Mouse (Mus musculus): ENCODE data around the gene Retnla.
"Not testable (repeated sequence)": the region's sequence is repeated elsewhere in the genome, so short reads cannot be mapped to it uniquely, and the experiment has no call there.

Retnla gene

GRCm38 (mm10) chr16:48842266-48842665 lies at the start of gene Retnla:
Gene Retnla (plus strand): TSS chr16:48842551.
- no peak for DNase-seq

- no peak for DNase-seq
Measured at GRCm38 (mm10) chr16:48798285-48798684, 44.1 kb upstream of the Retnla start.

- DNase-seq, result no peak
Measured at GRCm38 (mm10) chr16:48799470-48799869, 42.9 kb upstream of the Retnla start.

DNA sequence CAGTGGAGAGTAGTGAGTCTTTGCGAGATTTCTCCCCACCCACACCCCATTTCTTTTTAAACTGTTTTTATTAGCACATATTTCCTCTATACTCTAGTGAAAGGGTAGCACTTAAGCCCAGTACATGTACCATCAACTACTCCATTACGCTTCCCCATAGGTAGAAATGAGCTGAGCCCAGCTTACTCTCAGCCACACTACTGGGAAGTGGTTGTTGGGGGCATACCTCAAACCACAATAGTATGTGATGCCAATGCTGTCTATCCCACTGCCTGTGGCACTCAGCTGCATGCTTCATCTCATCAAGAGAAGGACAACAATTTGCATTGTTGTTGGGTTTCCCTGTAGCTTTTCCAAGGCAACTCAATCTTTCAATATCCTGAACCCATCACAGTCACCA lies 41.4 kb upstream of the Retnla start:
- DNase-seq, result no peak

DNA sequence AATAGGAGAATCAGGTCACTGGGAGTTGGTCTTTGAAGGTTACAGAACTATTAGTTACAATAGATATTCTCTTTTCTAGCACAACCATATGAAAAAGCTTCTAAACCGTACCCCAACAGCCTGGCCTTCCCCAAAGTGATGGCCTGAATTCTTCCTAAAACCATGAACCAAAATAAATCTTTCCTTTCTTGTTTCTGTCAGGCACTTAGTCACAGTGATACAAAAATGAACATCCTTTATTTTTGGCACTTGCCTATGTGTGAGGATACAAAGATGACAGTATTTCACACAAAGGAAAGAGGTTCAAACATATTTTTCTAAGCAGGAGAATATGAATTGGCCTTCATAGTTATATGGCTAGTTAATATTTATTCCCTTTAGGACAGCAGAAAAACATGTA lies 36.9 kb upstream of the Retnla start:
- no peak for DNase-seq

DNA sequence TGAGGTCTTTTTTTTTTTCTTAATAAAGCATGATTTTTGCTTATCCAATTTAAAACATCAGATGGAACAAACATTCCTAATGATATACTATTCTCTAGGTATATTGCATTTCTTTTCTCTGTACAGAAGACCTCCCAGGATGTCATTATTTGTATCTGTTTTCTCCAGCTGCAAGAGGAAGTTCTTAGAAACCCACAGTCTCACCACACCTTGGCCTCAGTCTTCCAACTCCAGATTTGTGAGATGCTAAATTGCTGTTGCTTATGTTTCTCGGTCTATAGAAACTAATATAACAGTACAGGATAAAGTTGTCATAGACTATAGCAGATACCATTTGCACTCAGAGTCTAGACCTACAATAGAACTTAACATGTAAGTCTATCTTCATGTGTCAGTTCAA lies 35.8 kb upstream of the Retnla start:
- no peak for DNase-seq

DNA sequence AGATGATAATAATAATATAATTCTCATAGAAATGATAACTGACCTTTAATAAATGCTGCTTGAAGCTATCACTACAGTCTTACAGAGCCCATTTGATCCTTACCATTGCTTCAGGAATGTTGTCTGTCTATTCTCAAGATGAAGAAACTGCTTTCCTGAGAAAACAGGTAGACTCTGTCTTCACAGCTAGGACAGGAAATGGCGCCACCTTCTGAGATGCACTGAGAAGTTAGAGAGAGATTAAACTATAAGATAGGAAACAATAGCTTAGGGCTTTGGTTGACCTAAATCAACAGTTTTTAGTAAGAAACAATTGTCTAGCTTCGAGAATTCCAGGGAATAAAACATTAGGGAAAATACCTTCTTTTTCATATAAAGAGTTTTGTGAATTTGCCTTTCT lies 33.0 kb upstream of the Retnla start:
- no peak for DNase-seq

GRCm38 (mm10) chr16:48811881-48812436 lies 30.4 kb upstream of the Retnla start:
- no peak for DNase-seq

- no peak for DNase-seq
Measured at GRCm38 (mm10) chr16:48816695-48817094, 25.7 kb upstream of the Retnla start, which contains the start of gene Retnlb. Gene Retnlb (plus strand): TSS chr16:48816856.

DNA sequence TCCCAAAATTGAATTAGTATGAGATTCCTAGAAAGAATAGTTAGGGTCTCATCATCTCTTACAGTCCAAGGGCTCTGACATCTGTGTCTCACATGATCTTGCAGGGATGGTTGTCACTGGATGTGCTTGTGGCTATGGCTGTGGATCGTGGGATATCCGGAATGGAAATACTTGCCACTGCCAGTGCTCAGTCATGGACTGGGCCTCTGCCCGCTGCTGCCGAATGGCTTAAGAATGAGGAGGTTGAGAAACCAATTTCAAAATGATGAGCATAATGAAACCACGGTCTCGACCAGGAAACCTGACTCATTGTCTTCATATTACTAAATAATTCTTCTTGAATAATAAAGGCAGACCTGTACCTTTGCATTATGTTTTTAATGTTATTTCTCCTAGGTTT lies 23.8 kb upstream of the Retnla start:
- DNase-seq, result no peak

- no peak for DNase-seq
Measured at GRCm38 (mm10) chr16:48826474-48826873, 15.9 kb upstream of the Retnla start.

GRCm38 (mm10) chr16:48827625-48828024 lies 14.7 kb upstream of the Retnla start:
- DNase-seq, result no peak

GRCm38 (mm10) chr16:48829060-48829459 lies 13.3 kb upstream of the Retnla start:
- DNase-seq, result no peak

GRCm38 (mm10) chr16:48832055-48832454 lies 10.3 kb upstream of the Retnla start:
- no peak for DNase-seq

DNA sequence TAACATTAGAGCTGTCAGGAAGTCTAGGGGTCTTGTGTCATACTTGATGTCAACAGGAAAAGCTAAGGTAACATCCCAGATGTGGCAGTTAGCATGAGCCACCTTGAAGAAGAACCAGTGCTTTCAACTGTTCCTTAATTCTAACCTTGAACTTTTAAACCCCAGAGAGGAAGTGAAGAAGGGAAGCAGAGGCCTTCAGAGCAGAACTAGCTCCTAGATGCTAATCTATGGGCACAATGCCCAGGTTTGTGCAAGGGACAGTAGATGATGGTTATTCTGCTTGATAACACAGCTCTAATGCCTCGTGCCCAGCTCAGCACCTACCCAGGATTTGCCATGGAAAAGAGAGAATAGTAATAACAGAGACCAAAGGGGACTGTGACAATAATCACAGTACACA lies 8.7 kb upstream of the Retnla start:
- DNase-seq, result not testable (repeated sequence)

GRCm38 (mm10) chr16:48843671-48844386 lies 1.5 kb downstream of the Retnla start:
- DNase-seq, result no peak

- not testable (repeated sequence) for DNase-seq
Measured at GRCm38 (mm10) chr16:48865004-48865403, 22.7 kb downstream of the Retnla start.

GRCm38 (mm10) chr16:48867690-48868089 lies 25.3 kb downstream of the Retnla start:
- no peak for DNase-seq

- no peak for DNase-seq
Measured at GRCm38 (mm10) chr16:48868663-48869062, 26.3 kb downstream of the Retnla start.

GRCm38 (mm10) chr16:48869671-48870070 lies 27.3 kb downstream of the Retnla start:
- DNase-seq, result no peak

DNA sequence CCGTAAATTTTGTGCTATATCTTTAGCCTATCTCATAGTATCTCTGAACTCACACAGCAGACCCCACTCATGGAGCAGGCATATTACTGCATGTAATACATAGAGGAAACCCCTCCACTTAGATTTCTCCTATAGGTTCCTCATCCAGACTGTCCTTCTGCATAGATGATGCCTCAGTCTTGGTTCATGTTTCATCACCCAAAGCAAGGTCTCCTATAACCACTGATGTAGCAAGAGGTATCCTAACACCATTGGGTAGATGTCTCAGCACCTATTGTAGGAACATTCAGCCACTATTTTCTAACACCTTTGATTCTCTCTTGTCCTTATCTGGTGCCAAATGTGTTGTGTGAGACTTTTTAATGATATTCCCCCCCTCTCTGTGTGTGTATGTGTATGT lies 29.4 kb downstream of the Retnla start:
- DNase-seq, result no peak

DNA sequence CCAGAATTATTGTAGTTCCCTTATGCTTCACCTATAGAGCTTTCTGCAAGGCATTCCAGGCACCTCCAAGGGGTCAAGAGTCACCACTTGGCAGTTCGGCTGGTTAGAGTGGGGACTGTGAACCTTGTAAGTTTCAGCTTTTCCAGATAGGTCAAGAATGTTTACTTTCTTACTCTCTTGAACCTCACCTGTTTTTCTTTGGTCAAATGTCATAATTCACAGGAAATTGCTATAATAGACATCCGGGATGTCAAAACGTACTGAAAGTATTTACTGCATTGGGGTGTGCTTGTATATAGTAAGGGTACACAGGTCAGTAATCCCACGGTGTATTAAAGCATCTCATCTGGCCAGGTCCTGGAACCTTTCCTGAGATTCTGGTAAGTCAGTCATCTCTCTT lies 30.0 kb downstream of the Retnla start, which contains the start of gene Retnlg:
TSS of gene Retnlg (plus strand) at position 301 of the 400 bp plus-strand sequence.
- DNase-seq, result no peak

DNA sequence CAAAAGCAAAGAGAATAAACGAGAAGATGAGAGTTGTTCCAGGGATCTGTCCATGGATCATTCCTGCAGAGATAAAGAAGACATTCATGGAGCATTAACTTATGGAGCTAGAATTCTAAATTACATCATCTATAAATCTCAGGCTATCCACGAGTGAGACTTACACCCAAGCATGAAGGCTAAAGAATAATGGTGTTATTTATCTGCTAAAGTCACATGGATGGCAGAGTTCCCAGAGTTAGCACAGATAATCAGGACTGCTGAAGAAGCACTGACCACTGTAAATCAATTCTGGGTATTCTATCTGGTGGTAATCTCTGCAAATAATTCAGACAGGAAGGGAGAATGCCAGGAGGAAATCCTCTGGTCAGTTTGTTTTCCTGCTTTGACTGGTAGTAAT lies 48.4 kb downstream of the Retnla start:
- DNase-seq, result no peak
